Mouse (Mus musculus) megakaryocyte, embryonic 14.5 days (primary cell): ENCODE results near the gene Tmem120b.

ENCODE experiments used
- FLI1 ChIP-seq: IDR thresholded peaks from 2 replicates; pipeline ENCODE4 v1.6.1; 2012; ENCODE audit warnings: low read length, inconsistent platforms, mixed read lengths
- GATA1 ChIP-seq: IDR thresholded peaks from 3 replicates; pipeline ENCODE4 v1.6.1; 2012; ENCODE audit warnings: mixed read lengths, low read length, inconsistent platforms, borderline replicate concordance

- TF ChIP-seq GATA1 = no peak
- TF ChIP-seq FLI1 = no peak
Measured at GRCm38 (mm10) chr5:123139722-123140627, 71.8 kb downstream of the Tmem120b start.
